Mouse (Mus musculus) heart, embryonic 11.5 days (tissue): Measurements from ENCODE around the gene Vmn1r224. TPM values are rescaled to one million over a fixed set of nuclear protein-coding genes. Genes with fewer than 3 reads are reported as not detected.

Source experiments
- ATAC-seq: fragments of 200-750 bp; cut with Nextera tagmentation; replicated peaks from 2 replicates; pipeline ENCODE4 v1.8.0; 2017; ENCODE audit warnings: moderate library complexity; ENCODE audit not compliant: insufficient number of reproducible peaks, low FRiP score, low TSS enrichment
- H3K27ac ChIP-seq: fragments of 300-500 bp; sonication (generic); 2 replicates; pipeline ENCODE4 v1.5.1; 2014; ENCODE audit warnings: mild to moderate bottlenecking, low read depth, low read length
- H3K27me3 ChIP-seq: fragments of 300-500 bp; sonication (generic); 2 replicates; pipeline ENCODE4 v1.6.1; 2014; ENCODE audit warnings: mild to moderate bottlenecking, low read length, mixed read lengths; ENCODE audit not compliant: control insufficient read depth, insufficient read depth
- H3K36me3 ChIP-seq: fragments of 300-500 bp; sonication (generic); 2 replicates; pipeline ENCODE4 v1.6.1; 2014; ENCODE audit warnings: mild to moderate bottlenecking, low read length, moderate library complexity, mixed read lengths; ENCODE audit not compliant: control insufficient read depth, insufficient read depth
- H3K4me1 ChIP-seq: fragments of 300-500 bp; sonication (generic); 2 replicates; pipeline ENCODE4 v1.6.1; 2014; ENCODE audit warnings: low read length; ENCODE audit not compliant: control insufficient read depth, insufficient read depth
- H3K4me2 ChIP-seq: fragments of 300-500 bp; sonication (generic); 2 replicates; pipeline ENCODE4 v1.6.1; 2014; ENCODE audit warnings: mild to moderate bottlenecking, moderate library complexity
- H3K4me3 ChIP-seq: fragments of 300-500 bp; sonication (generic); 2 replicates; pipeline ENCODE4 v1.5.1; 2014; ENCODE audit warnings: low read depth, low read length
- H3K9ac ChIP-seq: fragments of 300-500 bp; sonication (generic); 2 replicates; pipeline ENCODE4 v1.6.1; 2014; ENCODE audit warnings: mild to moderate bottlenecking, low read depth, low read length, moderate library complexity
- H3K9me3 ChIP-seq: fragments of 300-500 bp; sonication (generic); replicated peaks from 2 replicates; pipeline ENCODE4 v1.6.1; 2016; ENCODE audit warnings: low read length; ENCODE audit not compliant: control insufficient read depth
- WGBS: fragments of 180-500 bp; shearing (Covaris S2); extraction: QIAGEN DNeasy Blood & Tissue Kit; methylation state at CpG from one replicate; pipeline ENCODE4 v1.1.7; 2014; ENCODE audit not compliant: insufficient replicate concordance; 5-methylcytosine and 5-hydroxymethylcytosine counted together
- polyA plus RNA-seq: library from polyadenylated mRNA; unstranded; fragments of >200 nt; fragmentation: Nextera tagmentation; extraction: Ambion mirVana; gene quantifications from 2 replicates; pipeline ENCODE4 v1.2.1, GENCODE M21; 2014

Vmn1r224 gene
- polyA plus RNA-seq: not detected in 2 replicates

- no peak within 1 kb of the TSS for H3K9ac ChIP-seq
- H3K27ac ChIP-seq: no peak within 1 kb of the TSS
- no peak for ATAC-seq
- no peaks in the 10 kb centered on the region for H3K4me1 ChIP-seq
- peaks cover 4% of the 10 kb centered on the region; the same call in 1 of the 2 replicates for H3K9me3 ChIP-seq
- 30% methylated on average over 1 of the region's 1 CpGs for WGBS
- no peaks in the 10 kb centered on the region for H3K27me3 ChIP-seq
- H3K36me3 ChIP-seq: no peaks in the 10 kb centered on the region
- no peak within 1 kb of the TSS for H3K4me3 ChIP-seq
- no peak within 1 kb of the TSS for H3K4me2 ChIP-seq
Measured at GRCm38 (mm10) chr17:20413846-20414245, at the start of gene Vmn1r224. Gene Vmn1r224, plus strand, starts transcription at chr17:20414146.

DNA sequence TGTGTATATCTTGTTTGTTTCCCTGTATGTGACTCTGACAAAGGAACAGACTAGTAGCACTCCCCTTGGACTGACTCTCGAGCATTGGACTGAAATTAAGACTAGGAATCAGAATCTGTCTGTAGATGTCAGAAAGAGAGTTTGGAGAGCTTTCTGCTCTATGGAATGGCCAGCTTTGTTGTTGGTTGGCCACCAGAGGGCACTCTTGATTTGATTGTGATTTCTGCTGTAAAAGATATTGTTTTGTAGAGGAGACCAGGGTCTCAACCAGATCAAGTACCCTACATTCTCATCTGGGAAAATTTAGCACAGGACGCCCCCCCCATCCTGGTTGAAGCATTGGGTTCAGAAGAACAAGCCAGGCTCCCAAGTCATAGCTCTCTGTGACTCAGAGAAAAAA, 14.8 kb upstream of the Vmn1r224 start:
- Histone ChIP-seq H3K9me3 (peaks cover 11% of the 10 kb centered on the region), H3K27ac (no peak overlapping the region), H3K4me2 (no peak overlapping the region), H3K9ac (no peak overlapping the region), H3K4me1 (no peaks in the 10 kb centered on the region), H3K4me3 (no peak overlapping the region), H3K36me3 (no peaks in the 10 kb centered on the region), H3K27me3 (no peaks in the 10 kb centered on the region)
- WGBS: 41% methylated on average over 2 of the region's 2 CpGs
- no peak for ATAC-seq

GRCm38 (mm10) chr17:20439263-20439662, 25.3 kb downstream of the Vmn1r224 start:
- no peak overlapping the region for H3K27ac ChIP-seq
- no peaks in the 10 kb centered on the region for H3K27me3 ChIP-seq
- H3K9me3 ChIP-seq: peaks cover 9% of the 10 kb centered on the region
- no peaks in the 10 kb centered on the region for H3K4me1 ChIP-seq
- no peaks in the 10 kb centered on the region for H3K36me3 ChIP-seq
- no peak overlapping the region for H3K4me2 ChIP-seq
- H3K4me3 ChIP-seq: no peak overlapping the region
- no peak for ATAC-seq
- no peak overlapping the region for H3K9ac ChIP-seq

- no peak overlapping the region for H3K27ac ChIP-seq
- WGBS: 68% methylated on average over 3 of the region's 3 CpGs
- no peak overlapping the region for H3K4me2 ChIP-seq
- H3K27me3 ChIP-seq: no peaks in the 10 kb centered on the region
- no peak for ATAC-seq
- no peak overlapping the region for H3K4me3 ChIP-seq
- H3K9ac ChIP-seq: no peak overlapping the region
- no peaks in the 10 kb centered on the region for H3K36me3 ChIP-seq
- H3K4me1 ChIP-seq: no peaks in the 10 kb centered on the region
- H3K9me3 ChIP-seq: no peaks in the 10 kb centered on the region
Measured at GRCm38 (mm10) chr17:20473311-20473710, 59.4 kb downstream of the Vmn1r224 start.

Other genes starting within 250 kb of the Vmn1r224 start
- not detected in 2 replicates for gene Fpr-rs6, start 231.0 kb upstream of the Vmn1r224 start, polyA plus RNA-seq
- not detected in 2 replicates for gene Vmn2r105, start 179.1 kb upstream of the Vmn1r224 start, polyA plus RNA-seq
- gene Vmn2r106, start 128.6 kb upstream of the Vmn1r224 start, polyA plus RNA-seq: not detected in 2 replicates
- not detected in 2 replicates for gene Vmn2r107, start 68.9 kb upstream of the Vmn1r224 start, polyA plus RNA-seq
- gene Vmn2r108, start 67.2 kb downstream of the Vmn1r224 start, polyA plus RNA-seq: not detected in 2 replicates
- gene Vmn1r225, start 84.0 kb downstream of the Vmn1r224 start, polyA plus RNA-seq: not detected in 2 replicates
- gene Vmn2r109, start 150.6 kb downstream of the Vmn1r224 start, polyA plus RNA-seq: not detected in 2 replicates
- 0.06 TPM in 1 of 2 replicates, not detected in the other for gene Vmn2r110, start 182.3 kb downstream of the Vmn1r224 start, polyA plus RNA-seq
- not detected in 2 replicates for gene Fpr-rs3, start 210.7 kb downstream of the Vmn1r224 start, polyA plus RNA-seq